Comparison of ENCODE assay signal across 20 mouse cellular contexts in the genomic region with DNA sequence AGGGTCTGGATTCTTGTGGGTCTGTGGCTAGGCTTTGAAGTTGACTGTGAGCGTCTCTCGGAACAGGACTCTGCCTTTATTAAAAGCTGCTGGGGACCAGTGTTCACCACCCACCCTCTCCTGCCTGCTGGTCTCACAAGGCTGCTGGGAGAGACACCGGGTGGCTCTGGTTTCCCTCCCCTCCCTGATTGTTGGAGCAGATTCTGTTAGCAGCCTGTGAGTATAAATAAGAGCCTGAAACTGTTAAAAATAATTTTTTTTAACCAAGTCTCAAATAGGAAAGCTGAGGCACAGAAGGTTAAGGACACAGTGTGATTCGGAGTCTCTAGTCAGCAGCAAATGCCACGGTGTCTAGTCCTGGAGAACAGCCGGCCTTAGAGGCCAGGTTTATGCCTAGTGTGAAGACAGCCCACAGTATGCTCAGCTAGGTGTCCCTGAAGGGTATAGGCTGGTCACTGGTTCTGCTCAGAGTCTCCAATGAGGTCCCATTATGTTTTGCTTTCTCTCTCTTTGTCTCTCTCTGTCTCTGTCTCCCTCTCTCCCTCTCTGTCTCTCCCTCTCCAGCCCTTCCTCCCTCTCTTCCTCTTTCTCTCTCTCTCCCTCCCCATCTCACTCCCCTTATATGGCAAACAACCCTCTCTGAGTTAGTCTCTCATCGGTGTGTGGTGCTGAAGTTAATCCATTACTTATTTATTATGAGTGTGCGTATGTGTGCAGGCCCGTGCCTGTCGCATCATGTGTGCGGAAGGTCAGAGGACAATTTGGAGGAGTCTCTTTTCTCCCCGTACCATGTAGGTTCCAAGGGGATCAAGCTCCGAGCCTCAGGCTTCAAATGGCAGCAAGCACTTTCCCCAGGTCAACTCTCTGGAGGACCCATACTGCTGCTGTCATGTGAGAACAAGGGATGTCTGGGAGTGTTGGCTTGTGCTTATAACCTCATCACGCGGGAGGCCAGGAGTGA. TPM values are rescaled to one million over a fixed set of nuclear protein-coding genes. Genes with fewer than 3 reads are reported as not detected.
DNase-seq lines count a peak whose midpoint lies in the region; ATAC-seq and TF ChIP-seq lines count a peak whose summit lies in the region.
"Had no signal": no experiment of that assay in that cellular context is flagged by ENCODE, and none has a peak within 500 bp of the region (broad histone marks: within the 10 kb centered on the region; RNA-seq: fewer than 3 reads in every experiment).

No protein-coding gene starts in this region.

- no peaks in the 10 kb centered on the region for H3K36me3 ChIP-seq in kidney, embryonic 15.5 days
- no peaks in the 10 kb centered on the region for H3K36me3 ChIP-seq in limb, embryonic 10.5 days
- H3K36me3 ChIP-seq: embryonic facial prominence, embryonic 12.5 days; G1E; heart, embryonic 10.5 days; hindbrain, embryonic 13.5 days; limb, embryonic 13.5 days; liver, embryonic 13.5 days; neural tube, embryonic 13.5 days had no signal

- peak; percentile 14 for DNase-seq in adrenal gland, postnatal 10 days
- DNase-seq in adrenal gland, postnatal 4 days (ENCODE audit: low spot score in 2 of 2), result no peak
- DNase-seq in layer of hippocampus, adult 9-11 months, result peak; percentile 83
- DNase-seq in layer of hippocampus, postnatal 14 days (ENCODE audit: low spot score in 2 of 2), result no peak
- DNase-seq in yolk sac, embryonic 10.5 days (ENCODE audit: low spot score), result no peak
- no peak for DNase-seq in limb, embryonic 10.5 days (ENCODE audit: low spot score)
- DNase-seq: cerebellum, adult 9-11 months; liver, embryonic 13.5 days; lung, embryonic 14.5 days; lung, postnatal 4 days had no signal

- peak; percentile 15; the same call in 1 of the 2 replicates for ATAC-seq in kidney, embryonic 15.5 days (replicated peaks; ENCODE audit: low FRiP score)
- ATAC-seq: forebrain, embryonic 16.5 days; inflammation-experienced regulatory T-cells, adult 6 months had no signal

- peak overlapping the region; percentile 49; the same call in 1 of the 2 replicates for H3K27ac ChIP-seq in kidney, embryonic 15.5 days
- H3K27ac ChIP-seq in olfactory bulb, adult 2 months (ENCODE audit: insufficient read depth, low read depth, low read length), result peak overlapping the region; percentile 32; the same call in 1 of the 2 replicates
- H3K27ac ChIP-seq in limb, embryonic 10.5 days, result no peak overlapping the region
- H3K27ac ChIP-seq: embryonic facial prominence, embryonic 12.5 days; heart, embryonic 10.5 days; hindbrain, embryonic 13.5 days; limb, embryonic 13.5 days; liver, embryonic 13.5 days; neural tube, embryonic 13.5 days had no signal

- H3K4me1 ChIP-seq in kidney, embryonic 15.5 days, result peaks cover 25% of the 10 kb centered on the region
- H3K4me1 ChIP-seq in olfactory bulb, adult 2 months (ENCODE audit: control insufficient read depth, insufficient read depth, low read length), result peaks cover 18% of the 10 kb centered on the region
- H3K4me1 ChIP-seq in limb, embryonic 10.5 days, result peaks cover 12% of the 10 kb centered on the region

- H3K9ac ChIP-seq in kidney, embryonic 15.5 days, result no peak overlapping the region
- H3K9ac ChIP-seq: embryonic facial prominence, embryonic 12.5 days; hindbrain, embryonic 13.5 days; limb, embryonic 13.5 days; liver, embryonic 13.5 days; lung, embryonic 14.5 days; neural tube, embryonic 13.5 days had no signal

- H3K9me3 ChIP-seq in kidney, embryonic 15.5 days (replicated peaks), result no peaks in the 10 kb centered on the region
- no peaks in the 10 kb centered on the region for H3K9me3 ChIP-seq in limb, embryonic 10.5 days (replicated peaks)
- H3K9me3 ChIP-seq: embryonic facial prominence, embryonic 12.5 days; G1E; heart, embryonic 10.5 days; hindbrain, embryonic 13.5 days; limb, embryonic 13.5 days; liver, embryonic 13.5 days; neural tube, embryonic 13.5 days had no signal

- TF ChIP-seq POLR2A in olfactory bulb, adult 2 months (IDR thresholded peaks at IDR 0.05; ENCODE audit: insufficient read depth, low read depth, low read length), result no peak

- 61% methylated on average over 15 of the region's 15 CpGs for WGBS in kidney, embryonic 15.5 days
- WGBS in olfactory bulb, adult 2 months, result 70% methylated on average over 15 of the region's 15 CpGs
- WGBS in limb, embryonic 10.5 days, result 80% methylated on average over 15 of the region's 15 CpGs

- TF ChIP-seq CTCF in olfactory bulb, adult 2 months (IDR thresholded peaks at IDR 0.05; ENCODE audit: insufficient read depth, low read depth, low read length), result no peak

- no peak overlapping the region for H3K4me2 ChIP-seq in kidney, embryonic 15.5 days
- H3K4me2 ChIP-seq: embryonic facial prominence, embryonic 12.5 days; hindbrain, embryonic 13.5 days; limb, embryonic 13.5 days; liver, embryonic 13.5 days; lung, embryonic 14.5 days; neural tube, embryonic 13.5 days had no signal

- no peaks in the 10 kb centered on the region for H3K27me3 ChIP-seq in kidney, embryonic 15.5 days
- peaks cover 47% of the 10 kb centered on the region for H3K27me3 ChIP-seq in limb, embryonic 10.5 days (ENCODE audit: low read depth, poor library complexity, severe bottlenecking)
- H3K27me3 ChIP-seq: limb, embryonic 13.5 days had no signal

- H3K4me3 ChIP-seq in kidney, embryonic 15.5 days (replicated peaks), result no peak overlapping the region
- H3K4me3 ChIP-seq in olfactory bulb, adult 2 months (ENCODE audit: insufficient read depth, low read depth, low read length), result no peak overlapping the region
- no peak overlapping the region for H3K4me3 ChIP-seq in limb, embryonic 10.5 days
- H3K4me3 ChIP-seq: embryonic facial prominence, embryonic 12.5 days; heart, embryonic 10.5 days; hindbrain, embryonic 13.5 days; limb, embryonic 13.5 days; liver, embryonic 13.5 days; neural tube, embryonic 13.5 days had no signal

RNA-seq across cellular contexts. Expression of gene Wnt7b, which starts 59.1 kb away (rescaled TPM):
- total RNA-seq in adrenal gland, postnatal 10 days (2021), result under 1 TPM; 0.18 to 0.27 TPM
- 1 to 10 TPM in 1 of 2 experiments, under 1 TPM in 1; 0.40 to 1.8 TPM for total RNA-seq in adrenal gland, postnatal 4 days (2021)
- 10 to 100 TPM; 33.8 to 34.8 TPM for total RNA-seq in layer of hippocampus, postnatal 14 days (2021)
- 16.3 and 16.8 TPM in 2 replicates for polyA plus RNA-seq in kidney, embryonic 15.5 days (2015; fragmentation: Nextera tagmentation; extraction: Ambion mirVana)
- not detected in 2 replicates for polyA plus RNA-seq in olfactory bulb, adult 2 months (2012; ENCODE audit: insufficient read depth, insufficient read length, low replicate concordance, missing spikeins)
- 10.9 and 17.1 TPM in 2 replicates for polyA plus RNA-seq in limb, embryonic 10.5 days (2016; fragmentation: Nextera tagmentation; extraction: Ambion mirVana)
- polyA plus RNA-seq: G1E; inflammation-experienced regulatory T-cells, adult 6 months had no signal

Comparison
In these comparisons a context has a peak if more than half of its experiments do, and no peak if none do; other contexts are left out.
1. DNase-seq: peak in adrenal gland, postnatal 10 days (single experiment) and layer of hippocampus, adult 9-11 months (single experiment); none in adrenal gland, postnatal 4 days (0 of 2), layer of hippocampus, postnatal 14 days (0 of 2), yolk sac, embryonic 10.5 days (single experiment) and limb, embryonic 10.5 days (single experiment).
2. RNA of gene Wnt7b, which starts 59.1 kb away (total RNA-seq): 33.8 to 34.8 TPM in layer of hippocampus, postnatal 14 days; 0.40 to 1.8 TPM in adrenal gland, postnatal 4 days and 0.18 to 0.27 TPM in adrenal gland, postnatal 10 days; every median in the first group is over 10 times any median in the second.